Mouse (Mus musculus): ENCODE measurements around the gene Smarcc2.

Smarcc2 gene

GRCm38 (mm10) chr10:128516029-128516428 is 57.0 kb downstream of the Smarcc2 start:
- no peak for DNase-seq (ENCODE audit: low spot score in 2 of 2)

- DNase-seq (ENCODE audit: low spot score in 2 of 2): no peak
Measured at GRCm38 (mm10) chr10:128516677-128517076, 57.6 kb downstream of the Smarcc2 start.

GRCm38 (mm10) chr10:128518833-128519232 is 59.8 kb downstream of the Smarcc2 start:
- DNase-seq (ENCODE audit: low spot score in 2 of 2): peak in 1 of 2 experiments; percentile 17

GRCm38 (mm10) chr10:128520591-128520990 is 61.5 kb downstream of the Smarcc2 start:
- no peak for DNase-seq (ENCODE audit: low spot score in 2 of 2)

GRCm38 (mm10) chr10:128522351-128522750 is 63.3 kb downstream of the Smarcc2 start:
- DNase-seq (ENCODE audit: low spot score in 2 of 2): no peak

GRCm38 (mm10) chr10:128524111-128524731 is 65.2 kb downstream of the Smarcc2 start:
- no peak for DNase-seq (ENCODE audit: low spot score in 2 of 2)

GRCm38 (mm10) chr10:128524732-128525662 is 65.9 kb downstream of the Smarcc2 start:
- DNase-seq (ENCODE audit: low spot score in 2 of 2): no peak

GRCm38 (mm10) chr10:128525671-128526308 is 66.7 kb downstream of the Smarcc2 start, which contains the start of gene Esyt1:
Esyt1 (minus strand) TSS chr10:128525871.
- DNase-seq (ENCODE audit: low spot score in 2 of 2): peak; percentile 54 to 76

- DNase-seq (ENCODE audit: low spot score in 2 of 2): no peak
Measured at GRCm38 (mm10) chr10:128526366-128527356, 67.6 kb downstream of the Smarcc2 start.

- DNase-seq (ENCODE audit: low spot score in 2 of 2): no peak
Measured at GRCm38 (mm10) chr10:128535206-128535605, 76.2 kb downstream of the Smarcc2 start.

- DNase-seq (ENCODE audit: low spot score in 2 of 2): no peak
Measured at GRCm38 (mm10) chr10:128535624-128536265, 76.7 kb downstream of the Smarcc2 start.

GRCm38 (mm10) chr10:128536266-128536940 is 77.4 kb downstream of the Smarcc2 start:
- DNase-seq (ENCODE audit: low spot score in 2 of 2): peak; percentile 87

- no peak for DNase-seq (ENCODE audit: low spot score in 2 of 2)
Measured at GRCm38 (mm10) chr10:128538340-128538870, 79.4 kb downstream of the Smarcc2 start.
